Mouse (Mus musculus) kidney, postnatal 14 days (tissue): ENCODE data around the gene Cnih3.

ENCODE experiments used
- DNase-seq: peaks from one replicate; pipeline ENCODE4 v3.0.0; 2022; ENCODE audit warnings: mixed read lengths

The Cnih3 gene

GRCm38 (mm10) chr1:181353200-181354097 lies 1.0 kb downstream of the Cnih3 start:
- no peak for DNase-seq

- no peak for DNase-seq
Observed at GRCm38 (mm10) chr1:181355683-181356082, 3.3 kb downstream of the Cnih3 start.

GRCm38 (mm10) chr1:181357870-181358269 lies 5.4 kb downstream of the Cnih3 start:
- DNase-seq = no peak

GRCm38 (mm10) chr1:181358526-181358925 lies 6.1 kb downstream of the Cnih3 start:
- DNase-seq = no peak

- DNase-seq = no peak
Observed at GRCm38 (mm10) chr1:181360732-181361131, 8.3 kb downstream of the Cnih3 start.

- DNase-seq = no peak
Observed at GRCm38 (mm10) chr1:181364025-181364424, 11.6 kb downstream of the Cnih3 start.

GRCm38 (mm10) chr1:181365376-181365775 lies 12.9 kb downstream of the Cnih3 start:
- DNase-seq = no peak

GRCm38 (mm10) chr1:181368789-181369570 lies 16.6 kb downstream of the Cnih3 start:
- DNase-seq = no peak

- DNase-seq = no peak
Observed at GRCm38 (mm10) chr1:181370370-181370769, 17.9 kb downstream of the Cnih3 start.

GRCm38 (mm10) chr1:181371226-181371625 lies 18.8 kb downstream of the Cnih3 start:
- DNase-seq = no peak

- no peak for DNase-seq
Observed at GRCm38 (mm10) chr1:181372306-181372705, 19.9 kb downstream of the Cnih3 start.

GRCm38 (mm10) chr1:181374627-181375374 lies 22.4 kb downstream of the Cnih3 start:
- DNase-seq = no peak

- DNase-seq = no peak
Observed at GRCm38 (mm10) chr1:181376431-181376830, 24.0 kb downstream of the Cnih3 start.

GRCm38 (mm10) chr1:181379664-181380063 lies 27.2 kb downstream of the Cnih3 start:
- peak; percentile 62 for DNase-seq

GRCm38 (mm10) chr1:181381410-181382010 lies 29.1 kb downstream of the Cnih3 start:
- DNase-seq = peak; percentile 8

GRCm38 (mm10) chr1:181389264-181389663 lies 36.8 kb downstream of the Cnih3 start:
- no peak for DNase-seq

- no peak for DNase-seq
Observed at GRCm38 (mm10) chr1:181392489-181392888, 40.1 kb downstream of the Cnih3 start.

GRCm38 (mm10) chr1:181393250-181394149 lies 41.1 kb downstream of the Cnih3 start:
- DNase-seq = peak; percentile 73

GRCm38 (mm10) chr1:181395234-181395828 lies 42.9 kb downstream of the Cnih3 start:
- DNase-seq = no peak

GRCm38 (mm10) chr1:181399179-181399578 lies 46.8 kb downstream of the Cnih3 start:
- DNase-seq = no peak

- DNase-seq = no peak
Observed at GRCm38 (mm10) chr1:181403056-181403455, 50.6 kb downstream of the Cnih3 start.
